Mouse (Mus musculus): Measurements from ENCODE around the gene Wdr83os.
A peak's percentile ranks its signal among the peaks of the same experiment; 100 is the strongest.

Wdr83os gene

DNA sequence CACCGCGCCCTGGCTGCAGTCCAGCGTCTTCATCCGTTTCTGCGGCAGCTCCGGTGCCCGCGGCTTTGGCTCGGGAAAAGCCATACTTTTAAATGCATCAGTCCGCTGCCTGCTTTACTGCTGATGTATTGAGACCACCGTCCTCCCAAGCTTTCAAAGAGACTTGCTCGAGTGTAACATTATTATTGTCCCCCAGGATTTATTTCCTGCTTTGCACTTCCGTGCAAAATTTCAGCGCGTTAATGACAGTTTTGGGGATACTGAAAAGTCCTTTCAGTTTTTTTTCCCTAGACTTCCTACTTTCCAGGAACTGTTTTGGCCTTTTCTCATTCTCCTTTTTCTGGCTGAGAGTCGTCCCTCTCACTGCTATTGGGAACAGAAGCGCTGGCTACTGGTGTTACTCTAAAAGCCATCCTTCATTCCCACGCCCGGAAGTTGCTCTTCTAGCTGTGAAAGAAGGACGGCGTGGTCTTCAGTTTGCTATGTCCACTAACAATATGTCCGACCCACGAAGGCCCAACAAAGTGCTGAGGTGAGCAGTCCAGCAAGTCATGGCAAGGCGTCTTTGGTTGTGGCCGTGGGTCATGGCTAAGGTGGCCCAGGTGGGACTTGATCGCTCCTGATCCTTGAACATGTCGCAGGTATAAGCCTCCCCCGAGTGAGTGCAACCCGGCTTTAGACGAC is at the start of gene Wdr83os:
Gene Wdr83os (plus strand): TSS at position 209 of the 684 bp plus-strand sequence.
- DNase-seq: peak; percentile 67

DNA sequence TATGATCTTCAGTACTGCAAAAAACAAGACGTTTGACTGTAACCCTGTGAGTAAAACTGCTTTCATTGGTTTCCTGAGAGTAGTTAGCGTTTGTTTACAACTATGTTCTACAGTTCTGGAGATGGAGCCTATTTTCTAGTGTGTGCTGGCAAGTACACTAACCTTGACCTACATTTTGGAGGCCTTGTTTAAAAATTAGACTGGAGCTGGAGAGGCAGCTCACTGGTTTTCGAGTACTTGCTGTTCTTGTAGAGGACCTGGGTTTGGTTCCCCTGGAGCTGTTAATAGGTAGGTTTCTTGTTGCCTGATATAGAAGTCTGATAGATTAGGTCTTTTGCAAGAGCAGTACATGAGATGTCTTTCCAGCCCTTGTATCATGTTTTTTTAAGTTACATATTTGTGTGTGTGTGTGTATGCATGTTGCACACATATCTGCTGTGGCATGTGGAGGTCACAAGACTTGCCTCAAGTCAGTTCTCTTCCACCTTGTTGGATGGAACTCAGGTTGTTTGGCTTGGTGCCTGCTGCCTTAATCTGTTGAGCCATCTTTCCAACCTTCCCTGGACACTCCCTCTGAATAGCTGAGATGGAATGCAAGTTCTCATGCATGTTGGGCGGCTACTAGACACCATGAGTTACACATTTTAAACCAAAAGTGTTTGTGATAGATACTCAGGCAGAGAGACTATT is 47.8 kb upstream of the Wdr83os start:
- no peak for DNase-seq

DNA sequence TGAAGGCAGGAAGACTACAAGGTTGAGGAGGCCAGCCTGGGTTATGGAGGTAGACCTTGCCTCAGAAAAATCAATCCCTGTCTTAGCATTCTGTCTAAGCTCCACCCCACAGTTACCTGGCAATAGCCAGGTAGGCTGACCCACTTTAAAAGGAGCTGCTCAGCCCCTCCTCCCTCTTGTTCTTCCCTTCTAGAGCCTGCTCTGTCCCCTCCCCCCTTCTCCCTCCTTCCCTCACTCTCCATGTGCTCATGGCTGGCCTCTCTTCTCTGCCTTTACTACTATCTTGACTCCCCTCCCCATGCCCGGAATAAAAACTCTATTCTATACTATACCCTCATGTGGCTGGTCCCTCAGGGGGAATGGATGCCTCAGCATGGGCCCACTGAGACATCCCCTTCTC is 46.7 kb upstream of the Wdr83os start:
- no peak for DNase-seq

DNA sequence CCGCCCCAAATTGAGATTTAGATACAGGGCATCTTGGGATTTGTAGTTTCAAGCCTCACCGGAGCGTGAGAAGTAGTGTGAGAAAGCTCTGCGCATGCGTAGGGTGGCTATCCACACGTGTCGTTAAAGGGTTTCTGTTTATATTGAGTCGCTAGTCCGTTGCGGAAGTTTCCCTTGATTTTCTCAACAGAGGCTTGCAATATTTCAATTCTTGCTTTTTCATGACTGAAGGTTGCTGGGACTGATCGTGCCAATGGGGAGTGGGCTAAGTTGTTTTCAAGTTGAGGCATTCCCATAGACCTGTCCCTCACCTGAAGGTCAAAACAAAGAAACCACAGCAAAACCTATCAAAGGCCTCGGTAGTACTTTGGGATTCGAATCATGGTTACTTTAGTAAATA is 45.8 kb upstream of the Wdr83os start:
- DNase-seq: peak; percentile 90

DNA sequence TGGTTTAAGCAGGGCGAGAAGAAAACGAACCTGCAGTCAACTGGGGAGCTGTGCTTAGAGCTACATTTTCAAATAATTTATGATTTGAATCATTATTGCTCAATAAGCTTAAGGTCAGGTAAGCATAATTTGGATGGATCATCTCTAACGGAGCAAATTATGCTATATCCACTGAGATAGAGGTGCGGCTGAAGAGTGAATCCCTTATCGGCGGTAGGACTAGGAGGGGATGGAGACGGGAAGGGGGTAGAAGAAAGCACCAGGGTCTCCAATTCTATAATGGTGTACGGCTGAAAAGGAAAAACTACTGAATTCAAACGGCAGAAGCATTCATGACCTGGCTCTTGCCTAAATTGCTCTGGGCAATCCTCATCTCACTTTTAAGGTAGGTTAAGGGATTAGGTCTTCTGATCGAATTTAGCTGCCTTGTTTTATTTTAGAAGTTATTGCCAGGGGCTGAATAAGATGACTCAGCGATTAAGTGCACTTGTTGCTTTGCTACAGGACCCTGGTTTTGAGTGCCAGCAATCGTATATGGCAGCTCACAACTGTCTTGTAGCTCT is 45.3 kb upstream of the Wdr83os start:
- no peak for DNase-seq

DNA sequence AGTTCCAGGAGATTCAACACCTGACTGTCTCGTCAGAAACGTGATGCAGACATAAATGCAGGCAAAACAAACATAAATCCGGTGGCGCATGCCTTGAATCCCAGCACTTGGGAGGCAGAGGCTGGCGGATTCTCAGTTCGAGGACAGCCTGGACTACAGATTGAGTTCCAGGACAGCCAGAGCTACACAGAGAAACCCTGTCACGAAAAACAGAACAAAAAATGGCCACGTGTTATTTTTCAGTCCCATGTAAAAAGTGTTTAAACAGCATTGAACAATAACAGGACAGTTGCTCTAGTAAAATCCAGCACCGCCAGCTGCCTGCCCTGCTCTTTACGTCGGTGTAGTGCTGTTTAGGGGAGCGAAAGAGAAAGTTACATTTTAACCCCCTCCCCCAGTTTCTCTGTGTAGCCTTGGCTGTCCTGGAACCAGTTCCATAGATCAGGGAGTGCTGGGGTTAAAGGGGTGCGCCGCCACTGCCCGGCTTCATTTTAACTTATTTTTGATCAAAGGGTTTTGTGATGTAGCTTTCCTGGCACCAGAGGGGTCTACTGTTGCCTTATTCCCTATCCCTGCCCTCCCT is 44.7 kb upstream of the Wdr83os start:
- DNase-seq: peak; percentile 42

DNA sequence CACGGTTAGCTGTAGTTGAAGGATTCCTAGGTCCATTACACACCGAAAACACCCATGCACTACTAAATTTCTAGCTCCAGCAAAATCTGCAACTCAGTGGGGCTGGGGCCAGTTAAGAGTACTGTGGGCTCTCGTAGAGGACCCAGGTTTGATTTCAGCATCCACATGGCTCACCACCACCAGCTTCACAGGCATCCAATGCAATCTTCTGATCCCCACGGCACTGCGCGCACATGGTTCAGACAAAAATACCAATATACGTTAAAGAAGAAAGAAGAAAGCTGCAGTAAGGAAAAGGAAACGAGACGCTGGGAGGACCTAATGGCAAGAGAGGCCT is 44.2 kb upstream of the Wdr83os start:
- no peak for DNase-seq

DNA sequence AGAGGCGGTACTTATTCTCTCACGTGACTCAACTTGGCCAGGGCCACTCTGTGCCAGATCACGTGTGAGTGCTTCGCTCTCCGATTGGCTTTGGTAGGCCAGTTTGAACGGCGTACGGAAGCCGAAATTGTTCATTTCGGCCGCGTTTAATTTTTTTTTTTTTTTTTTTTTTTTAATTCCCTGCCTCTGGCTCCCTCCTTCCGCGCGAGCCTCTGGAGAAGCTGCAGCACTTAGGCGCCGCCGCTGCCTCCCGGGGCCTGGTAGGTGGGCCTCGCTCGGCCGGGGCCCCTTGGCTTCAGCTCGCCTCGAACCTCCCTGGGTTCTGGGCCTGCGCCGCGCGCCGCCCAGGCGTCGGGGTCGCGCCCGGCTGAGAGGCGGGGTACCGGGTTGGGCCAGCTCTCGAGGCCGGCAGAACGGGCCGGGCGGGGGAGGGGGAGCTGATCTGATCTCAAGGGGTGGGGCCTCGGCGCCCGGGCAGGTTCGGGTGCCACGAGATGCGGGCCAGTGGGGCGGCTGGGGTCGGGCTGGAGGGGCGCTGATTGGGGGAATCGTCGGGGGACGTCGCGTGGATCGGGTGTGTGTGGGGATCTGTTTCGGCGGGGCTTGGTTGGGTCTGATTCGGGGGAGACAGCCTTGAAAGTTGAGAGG is 43.7 kb upstream of the Wdr83os start, which contains the start of gene Tnpo2:
Gene Tnpo2 (plus strand): TSS at position 198 of the 648 bp plus-strand sequence.
- DNase-seq: peak; percentile 84

DNA sequence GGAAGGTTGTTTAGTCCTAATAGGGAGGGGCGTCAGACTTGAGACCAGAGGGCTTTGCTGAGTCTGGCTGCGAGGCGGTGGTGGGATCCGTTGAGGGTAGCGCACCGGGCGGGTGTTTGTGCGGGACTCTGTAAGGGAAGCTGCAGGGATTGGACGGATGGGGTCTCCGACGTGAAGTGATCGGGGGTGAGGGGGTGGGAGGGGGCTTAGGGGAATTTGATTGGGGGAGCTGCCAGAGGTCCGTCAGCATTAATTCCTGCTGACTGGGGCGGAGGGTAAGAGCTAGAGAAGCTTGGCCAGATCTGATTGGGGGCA is 43.2 kb upstream of the Wdr83os start:
- DNase-seq: no peak

DNA sequence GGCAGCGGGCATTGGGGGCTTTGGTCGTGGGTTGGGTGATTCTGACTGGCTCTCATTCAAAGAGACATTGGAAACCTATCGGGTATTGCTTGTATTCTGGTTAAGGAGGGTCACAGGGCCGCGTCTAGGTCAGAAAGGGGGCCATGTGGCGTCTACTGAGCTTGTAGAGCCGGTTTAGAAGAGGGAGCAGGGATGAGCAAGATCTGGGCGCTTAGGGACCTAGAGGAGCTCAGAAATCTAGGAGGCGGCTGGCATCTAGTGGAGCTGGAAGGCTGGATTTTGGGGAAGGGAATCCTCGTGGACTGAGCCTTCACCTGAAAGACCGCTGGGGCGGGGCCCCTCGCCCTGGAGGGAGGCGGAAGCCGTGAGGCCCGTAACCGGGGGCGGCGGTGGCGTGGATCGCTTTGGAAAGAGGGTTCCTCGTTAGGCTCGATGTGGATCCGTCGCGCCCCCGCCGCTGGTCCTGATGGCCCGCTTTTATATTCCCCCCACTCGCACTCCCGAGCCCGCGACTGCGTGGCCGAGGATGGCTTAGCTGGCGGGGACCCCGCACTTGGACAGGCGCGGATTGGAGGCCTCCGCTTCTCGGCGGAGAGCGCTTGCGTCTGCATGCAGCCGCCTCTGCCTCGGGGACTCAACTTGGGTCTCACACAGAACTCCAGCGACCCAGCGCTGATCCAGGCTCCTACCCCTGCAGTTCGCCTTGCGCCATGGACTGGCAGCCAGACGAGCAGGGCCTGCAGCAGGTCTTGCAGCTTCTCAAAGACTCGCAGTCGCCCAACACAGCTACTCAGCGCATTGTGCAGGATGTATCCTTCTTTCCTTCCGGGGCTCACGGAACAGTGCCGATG is 42.6 kb upstream of the Wdr83os start:
- DNase-seq: peak; percentile 86

DNA sequence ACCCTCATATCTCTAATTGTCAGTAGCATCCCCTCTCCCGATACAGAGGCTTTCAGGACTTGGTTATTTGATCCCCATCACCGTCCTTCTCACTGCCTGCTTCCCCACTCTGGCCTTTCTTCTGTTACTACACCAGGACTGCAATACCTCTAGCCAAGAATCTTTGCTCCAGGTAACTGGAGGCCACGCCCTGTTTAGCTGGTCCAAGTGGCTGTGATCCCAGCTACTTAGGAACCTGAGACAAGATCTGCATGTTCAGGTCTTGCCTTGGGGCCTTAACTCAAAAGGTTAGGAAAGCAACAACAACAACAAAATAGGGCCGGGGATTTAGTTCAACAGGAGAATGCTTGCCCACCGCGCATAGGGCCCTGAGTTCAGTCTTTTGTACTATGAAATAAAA is 36.9 kb upstream of the Wdr83os start:
- no peak for DNase-seq

DNA sequence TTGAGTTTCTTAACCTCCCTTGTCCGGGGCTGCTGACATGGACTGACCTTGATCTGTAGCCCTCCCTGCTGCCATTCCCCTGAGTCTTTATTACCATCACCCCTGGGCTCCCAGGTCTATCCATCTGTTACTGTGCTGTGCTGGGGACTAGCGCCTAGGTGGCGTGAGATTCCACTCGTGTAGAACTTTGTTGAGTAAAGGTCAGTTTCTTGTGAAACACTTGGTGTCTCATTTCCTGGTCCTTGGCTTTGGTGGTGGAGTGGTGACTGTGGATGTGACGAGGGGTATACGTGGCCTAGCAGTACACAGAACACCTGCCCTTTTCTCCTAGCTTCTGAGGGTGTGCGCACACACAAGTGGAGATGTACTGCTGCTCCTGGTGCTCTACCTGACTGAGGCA is 23.2 kb upstream of the Wdr83os start:
- DNase-seq: no peak

DNA sequence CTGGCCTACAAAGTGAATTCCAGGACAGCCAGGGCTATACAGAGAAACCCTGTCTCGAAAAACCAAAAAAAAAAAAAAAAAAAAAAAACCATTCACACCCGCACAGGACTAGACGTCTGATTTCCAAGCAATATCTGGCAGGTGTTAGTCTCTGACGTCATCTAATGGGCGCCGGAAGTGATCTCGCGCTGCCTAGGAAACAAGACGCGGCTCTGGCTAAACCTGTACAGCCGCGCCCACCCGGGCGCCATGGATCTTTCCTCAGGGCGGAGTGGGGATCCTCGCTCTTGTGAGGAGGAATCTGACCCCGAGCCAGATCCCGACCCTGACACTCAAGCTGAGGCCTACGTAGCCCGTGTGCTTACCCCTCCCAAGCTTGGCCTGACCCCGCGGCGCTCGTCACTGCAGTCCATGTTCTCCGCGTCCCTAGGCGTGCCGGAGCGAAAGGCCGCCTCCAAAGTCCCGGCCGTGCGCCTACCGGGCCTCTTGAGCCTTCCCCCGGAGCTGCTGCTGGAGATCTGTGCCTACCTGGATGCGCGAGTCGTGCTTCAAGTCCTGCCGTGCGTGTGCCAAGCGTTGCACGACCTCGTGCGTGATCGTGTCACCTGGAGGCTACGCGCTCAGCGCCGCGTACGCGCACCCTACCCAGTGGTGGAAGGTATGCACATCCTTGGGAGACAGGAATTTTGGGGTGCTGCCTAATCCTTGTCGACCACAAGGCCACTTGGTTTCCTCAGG is 20.5 kb upstream of the Wdr83os start, which contains the start of gene Fbxw9:
Gene Fbxw9 (plus strand): TSS at position 177 of the 738 bp plus-strand sequence.
- peak; percentile 88 for DNase-seq

DNA sequence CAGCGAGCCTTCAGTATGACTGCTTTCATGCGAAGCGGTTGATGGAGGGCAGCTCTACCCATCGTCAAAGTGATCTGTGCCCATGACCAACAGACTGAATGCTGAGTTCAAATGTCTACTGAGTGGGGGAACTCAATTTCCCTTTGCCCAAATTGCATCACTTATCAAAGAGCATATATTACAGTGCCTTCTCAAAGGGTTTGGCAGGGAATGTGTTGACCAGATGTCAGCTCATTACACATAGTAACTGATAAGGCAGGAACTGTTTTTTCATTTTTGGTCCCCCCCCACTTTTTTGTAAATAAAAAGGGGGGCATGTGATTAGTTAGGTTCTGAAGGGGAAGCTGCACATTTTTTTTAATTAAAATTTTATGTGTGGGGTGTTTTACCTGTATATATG is 17.9 kb upstream of the Wdr83os start:
- no peak for DNase-seq

DNA sequence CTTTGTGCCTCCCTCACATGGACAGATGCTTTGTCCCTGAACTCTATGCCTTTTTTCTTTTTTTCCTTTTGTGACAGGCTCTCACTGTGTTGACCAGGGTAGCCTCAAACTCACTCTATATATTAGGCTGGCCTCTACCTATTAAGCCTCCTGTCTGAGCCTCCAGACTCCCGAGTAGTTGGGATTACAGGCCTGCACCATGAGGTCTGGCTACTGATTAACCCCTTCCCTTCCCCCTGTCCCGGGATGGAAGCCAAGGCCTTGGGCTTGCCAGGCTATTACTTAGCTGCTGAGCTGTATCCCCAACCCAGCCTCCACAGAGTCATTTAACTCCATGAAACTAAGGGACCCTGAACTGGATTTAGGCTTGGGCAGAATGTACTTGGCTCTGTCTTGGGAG is 15.3 kb upstream of the Wdr83os start:
- no peak for DNase-seq

DNA sequence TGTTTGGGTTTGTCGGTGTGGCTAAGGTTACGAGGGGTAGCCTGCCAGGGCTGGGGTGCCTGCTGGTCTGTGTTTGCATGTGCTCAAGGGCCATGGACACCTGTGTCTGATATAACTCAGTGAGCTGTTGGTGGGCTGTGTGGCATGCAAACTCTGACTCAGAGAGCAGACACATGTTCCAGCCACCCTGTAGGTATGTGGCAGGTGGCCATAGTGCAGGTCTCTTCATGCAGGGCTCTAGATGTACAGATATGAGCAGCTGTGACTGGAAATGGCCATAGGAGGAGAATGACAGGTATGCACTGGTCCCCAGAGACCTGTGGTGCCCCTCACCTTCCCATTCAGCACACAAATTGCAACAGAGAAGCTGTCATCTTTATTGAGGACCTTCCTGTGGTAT is 13.4 kb upstream of the Wdr83os start:
- DNase-seq: no peak

DNA sequence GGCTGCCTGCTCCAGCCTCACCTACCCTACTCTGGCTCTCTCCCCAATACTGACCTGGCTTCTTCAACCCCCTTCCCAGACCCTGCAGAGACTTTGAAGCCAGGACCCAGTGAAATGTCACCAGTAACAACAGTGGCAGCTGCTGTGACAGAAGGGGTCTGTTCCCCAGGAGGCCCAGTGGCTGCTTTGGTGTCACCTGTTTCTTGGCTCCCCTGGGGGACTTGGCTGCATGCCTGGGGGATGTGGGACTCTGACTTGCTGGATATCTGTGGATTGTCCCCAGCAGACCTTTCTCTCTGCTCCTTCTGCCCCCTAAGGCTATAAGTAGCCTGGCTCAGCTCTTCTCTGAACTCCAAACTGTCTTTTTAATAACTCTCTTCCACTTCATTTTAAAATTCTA is 12.6 kb upstream of the Wdr83os start, which contains the start of gene Gm5741:
Gene Gm5741 (minus strand): TSS at position 1 of the 400 bp plus-strand sequence.
- no peak for DNase-seq

DNA sequence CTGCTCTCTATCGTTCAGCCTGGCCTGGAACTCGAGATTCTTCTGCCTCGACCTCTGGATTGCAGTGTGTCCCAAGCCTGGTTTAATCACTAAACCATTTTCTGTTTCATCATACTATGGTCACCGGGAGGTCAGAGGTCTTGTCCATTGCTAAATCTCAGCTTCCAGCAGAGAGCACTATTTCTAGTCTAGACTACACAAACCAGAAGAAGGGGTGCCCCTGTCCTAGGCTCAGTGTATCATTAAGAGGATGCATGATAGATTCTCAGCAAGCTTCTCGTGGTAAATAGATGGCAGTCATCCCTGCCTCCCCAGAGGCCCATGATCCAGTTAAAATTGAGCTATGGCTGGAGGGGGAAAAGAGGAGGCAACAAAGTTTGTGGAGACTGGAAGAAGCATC is 9.5 kb upstream of the Wdr83os start:
- no peak for DNase-seq

DNA sequence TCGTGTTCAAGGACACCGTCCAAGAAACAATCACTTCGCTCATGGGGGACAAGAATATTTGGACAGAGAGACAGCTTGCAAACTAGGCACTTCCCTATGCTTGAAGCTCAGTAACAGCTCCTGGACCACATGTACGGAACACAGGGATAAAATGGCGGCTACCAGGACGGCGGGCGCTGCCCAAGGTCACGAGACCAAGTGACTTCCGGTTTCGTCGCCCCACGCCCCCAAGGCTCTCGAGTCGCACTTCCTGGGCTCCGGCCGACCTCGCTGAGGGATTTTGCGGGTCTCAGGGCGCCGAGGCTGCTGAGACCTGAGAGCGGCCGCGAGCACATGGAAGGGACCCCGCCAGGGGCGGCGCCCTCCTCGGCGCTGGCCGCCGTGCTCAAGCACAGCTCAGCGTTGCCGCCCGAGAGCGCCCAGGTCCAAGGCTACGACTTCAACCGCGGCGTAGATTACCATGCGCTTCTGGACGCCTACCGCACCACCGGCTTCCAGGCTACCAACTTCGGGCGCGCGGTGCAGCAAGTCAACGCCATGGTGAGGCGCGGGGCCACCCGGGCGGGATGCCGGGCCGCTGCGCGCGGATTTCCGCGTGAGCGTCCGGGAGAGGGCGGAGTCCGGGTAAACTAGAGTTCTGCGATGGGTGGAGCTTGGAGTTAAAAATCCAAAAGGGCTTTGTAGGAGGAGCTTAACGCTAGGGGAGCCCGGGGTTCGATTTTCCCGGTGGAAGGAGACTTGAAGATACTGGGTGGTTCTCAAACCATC is 8.8 kb upstream of the Wdr83os start, which contains the start of gene Dhps:
Gene Dhps (plus strand): TSS at position 244 of the 768 bp plus-strand sequence.
- DNase-seq: peak; percentile 89

DNA sequence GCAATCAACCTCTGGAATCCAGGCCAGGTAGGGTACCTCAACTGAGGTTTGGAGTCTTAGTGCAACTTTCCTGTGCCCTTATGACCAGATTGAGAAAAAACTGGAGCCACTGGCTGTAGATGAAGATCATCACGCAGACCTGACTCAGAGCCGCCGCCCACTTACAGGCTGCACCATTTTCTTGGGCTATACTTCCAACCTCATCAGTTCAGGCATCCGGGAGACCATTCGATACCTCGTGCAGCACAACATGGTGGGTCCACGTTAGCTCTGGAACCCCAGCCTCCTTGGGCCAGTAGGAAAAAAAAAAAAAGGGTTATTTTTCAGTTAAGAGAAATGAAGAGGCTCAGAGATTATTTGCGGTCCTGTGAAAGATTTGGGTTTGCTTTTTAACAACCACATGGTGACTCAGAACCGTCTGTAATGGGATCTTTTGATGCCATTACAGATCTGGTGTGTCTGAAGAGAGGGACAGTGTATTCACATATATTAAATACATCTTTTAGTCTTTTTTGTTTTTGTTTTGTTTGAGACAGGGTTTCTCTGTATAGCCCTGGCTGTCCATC is 8.1 kb upstream of the Wdr83os start:
- DNase-seq: peak; percentile 43

All from thymus, postnatal 4 days (tissue).